Mouse (Mus musculus) cerebellum, postnatal 14 days (tissue): ENCODE measurements around the gene Cdkl4.
"Not testable (repeated sequence)": the region's sequence is repeated elsewhere in the genome, so short reads cannot be mapped to it uniquely, and the experiment has no call there.

Experiments
- DNase-seq, 2 experiments: peaks; one replicate each; pipeline ENCODE4 v3.0.0; 2021; ENCODE audit warnings: mixed read lengths in 2 of 2

Cdkl4 gene

DNA sequence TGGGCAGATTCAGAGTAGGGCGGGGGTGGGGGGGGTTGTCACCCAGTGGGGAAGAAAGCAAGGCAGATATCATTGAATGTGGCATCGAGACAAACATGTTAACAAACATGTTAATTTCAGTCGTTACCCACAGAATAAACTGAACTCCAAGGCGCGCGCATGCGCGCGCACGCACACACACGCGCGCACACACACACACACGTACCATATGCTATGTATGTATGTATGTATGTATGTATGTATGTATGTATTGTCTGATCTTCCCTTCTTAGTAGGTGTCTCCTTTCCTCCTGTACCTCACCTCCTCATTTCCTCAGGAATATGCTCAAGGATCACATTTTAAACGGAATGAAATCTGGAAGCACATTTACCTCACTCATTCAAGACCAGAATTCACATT, at the start of gene Cdkl4:
Gene Cdkl4, minus strand, starts transcription at position 175 of the 400 bp plus-strand sequence.
- DNase-seq = no peak

DNA sequence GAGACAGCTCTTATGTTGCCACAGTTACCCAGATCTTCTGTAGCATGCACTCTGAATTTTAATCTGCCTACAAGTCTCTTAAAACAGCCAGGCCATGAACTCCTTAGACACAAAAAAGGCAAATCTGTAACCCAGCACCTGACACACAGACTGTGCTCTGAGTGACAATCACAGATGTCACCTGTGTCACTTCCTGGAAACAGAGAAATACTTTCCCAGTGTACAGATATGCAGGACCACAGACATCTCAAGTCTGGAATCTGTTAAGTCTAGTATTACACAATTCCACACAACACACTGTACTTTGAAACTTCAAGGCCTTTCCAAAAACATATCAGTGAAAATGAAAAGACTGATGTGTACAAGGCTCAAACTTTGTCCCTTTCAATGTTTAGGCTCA, 47.4 kb upstream of the Cdkl4 start:
- no peak for DNase-seq

DNA sequence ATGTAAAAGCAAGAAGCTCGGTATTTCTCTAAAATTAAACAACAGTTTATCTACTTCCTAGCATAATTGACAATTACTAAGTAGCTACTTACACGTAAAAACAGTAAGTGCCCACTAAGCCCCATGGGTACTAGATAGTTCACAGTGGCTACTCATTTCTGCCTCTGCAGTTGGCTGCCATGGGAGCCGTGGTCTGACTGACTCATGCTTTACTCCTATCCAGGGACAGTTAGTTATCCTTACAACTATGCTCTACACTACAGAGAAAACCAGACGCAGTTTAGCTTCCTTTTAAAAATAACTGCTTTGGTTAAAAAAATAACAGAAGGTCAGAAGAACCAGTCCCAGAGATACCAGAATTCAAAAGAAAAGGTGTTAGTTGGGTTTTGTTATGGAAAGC, 44.1 kb upstream of the Cdkl4 start:
- DNase-seq = no peak

DNA sequence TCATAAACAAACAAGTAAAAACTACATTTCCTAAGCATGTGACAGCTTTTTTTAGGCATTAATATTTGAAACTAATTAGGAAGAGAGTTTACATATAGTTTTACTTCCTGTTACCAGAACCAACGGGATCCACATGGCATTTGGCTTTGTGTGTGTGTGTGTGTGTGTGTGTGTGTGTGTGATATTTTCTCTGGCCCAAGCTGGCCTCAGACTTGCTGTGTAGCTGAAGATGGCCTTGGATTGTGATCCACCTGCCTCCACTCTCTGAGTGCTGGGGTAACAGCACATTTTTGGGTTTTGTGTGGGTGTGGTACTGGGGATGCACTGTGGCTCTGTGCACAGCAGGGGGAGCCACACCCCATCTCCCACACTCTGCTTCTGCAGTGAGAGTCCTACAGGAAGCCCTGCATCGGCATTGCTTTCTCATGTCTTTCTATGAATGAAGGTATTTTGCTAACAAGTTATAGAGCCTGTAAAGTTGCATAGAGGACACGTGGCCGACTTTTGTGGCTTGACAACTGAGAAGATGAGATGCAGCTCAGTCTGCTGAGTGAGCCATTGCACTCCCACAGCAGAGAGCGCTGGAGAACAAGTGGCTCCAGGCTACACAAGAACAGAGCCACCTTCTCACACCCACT, 43.3 kb upstream of the Cdkl4 start:
- peak; percentile 77 to 79 for DNase-seq

DNA sequence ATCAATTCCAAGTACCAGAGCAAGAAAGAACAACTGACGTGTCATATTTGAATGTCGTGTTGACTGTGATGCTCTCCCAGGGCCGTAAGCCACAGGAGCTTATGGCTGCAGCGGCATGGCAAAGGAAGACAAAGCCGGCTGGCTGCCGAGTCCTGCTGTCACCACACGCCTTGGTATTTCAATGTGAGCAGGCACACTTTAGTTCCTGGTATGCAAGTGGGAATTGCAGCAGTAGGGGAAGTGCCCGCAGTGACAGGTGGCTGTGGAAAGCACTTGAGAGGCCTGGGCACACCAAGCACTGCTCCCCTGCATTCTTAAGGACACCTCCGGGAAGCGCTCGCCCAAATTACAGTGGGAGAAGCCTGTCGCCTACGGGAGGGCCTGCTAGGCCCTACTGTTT, 41.9 kb upstream of the Cdkl4 start:
- DNase-seq = peak; percentile 47 to 53

DNA sequence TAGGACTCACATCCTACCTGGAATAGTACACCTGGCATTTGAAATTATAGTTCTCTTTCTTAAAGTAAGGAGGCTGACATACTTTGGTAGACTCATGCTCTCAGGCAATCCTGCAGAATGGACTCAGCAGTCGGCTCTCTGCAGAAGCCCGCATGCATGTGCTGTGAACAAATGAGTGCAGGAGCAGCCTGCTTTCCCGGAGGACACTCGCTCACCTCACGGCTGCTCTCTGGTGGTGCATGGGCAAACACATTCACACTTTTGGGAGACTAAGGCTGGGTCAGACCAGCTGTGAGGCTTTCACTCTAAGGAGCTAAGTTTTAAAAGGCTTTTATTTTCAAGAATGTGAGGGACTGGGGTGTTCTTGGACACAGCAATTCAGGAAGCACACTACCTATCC, 41.3 kb upstream of the Cdkl4 start:
- no peak for DNase-seq

DNA sequence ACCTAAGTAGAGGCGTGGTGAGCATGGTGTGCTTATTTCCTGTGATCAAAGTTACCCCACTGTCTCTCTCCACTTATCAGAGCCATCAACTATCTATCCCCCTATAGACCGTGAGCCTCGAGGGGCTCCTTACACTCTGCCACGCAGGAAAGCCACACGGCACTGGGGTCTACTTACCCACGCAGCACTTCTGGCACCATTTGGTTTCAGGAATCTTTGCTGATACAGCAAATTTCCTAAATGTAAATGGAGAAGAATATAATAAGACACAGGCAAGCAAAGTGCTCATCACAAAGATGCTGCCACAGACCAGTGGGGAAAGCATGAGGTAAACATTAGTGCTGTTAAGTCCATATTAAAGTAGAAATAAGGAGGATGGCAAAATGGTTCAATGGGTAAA, 26.2 kb upstream of the Cdkl4 start:
- no peak for DNase-seq

DNA sequence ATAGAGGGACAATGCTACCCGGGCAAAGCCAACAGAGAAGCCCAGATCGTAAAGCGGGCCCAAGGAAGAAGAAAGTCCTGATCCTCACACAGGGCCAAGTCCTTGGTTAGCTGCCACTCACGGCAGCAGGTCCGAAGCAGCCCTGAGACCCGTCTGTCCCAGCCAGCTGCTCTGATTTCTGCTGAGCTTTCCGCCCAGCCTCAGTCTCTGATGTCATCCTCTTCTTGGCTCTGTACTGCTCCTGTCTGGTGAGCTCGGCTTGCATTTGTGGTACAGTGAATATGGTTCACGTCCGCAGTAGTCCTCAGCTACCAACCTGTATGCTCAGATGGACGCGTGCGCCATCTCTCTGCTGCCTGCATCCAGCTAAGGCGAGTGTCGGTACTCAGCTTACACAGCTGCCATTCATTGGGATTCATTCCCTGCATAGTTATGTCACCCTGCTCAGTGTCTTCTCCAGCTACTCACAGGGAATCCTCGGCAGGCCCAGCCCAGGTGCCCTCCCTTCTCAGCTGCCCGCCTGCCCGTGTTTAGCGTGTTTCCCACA, 25.5 kb upstream of the Cdkl4 start:
- DNase-seq = peak in 1 of 2 experiments; percentile 16

DNA sequence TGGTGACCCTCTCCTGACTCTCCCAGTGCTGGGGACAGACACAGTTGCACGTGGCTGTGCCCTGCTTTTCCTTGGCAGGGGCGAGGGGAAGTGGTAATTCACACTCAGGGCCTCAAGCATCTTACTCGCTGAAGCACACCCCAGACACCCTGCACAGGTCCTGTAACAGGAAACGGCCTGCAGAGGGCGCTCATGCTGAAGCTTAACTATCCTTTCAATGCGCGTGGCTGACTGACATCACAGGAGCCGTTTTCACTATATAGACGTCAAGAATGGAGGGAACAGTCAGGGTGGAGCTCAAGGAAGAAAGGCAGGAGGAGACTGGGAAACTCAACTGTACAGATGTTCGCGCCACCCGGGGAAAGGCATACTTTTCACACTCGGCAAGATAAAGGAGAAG, 23.8 kb upstream of the Cdkl4 start:
- DNase-seq = peak; percentile 67 to 81

DNA sequence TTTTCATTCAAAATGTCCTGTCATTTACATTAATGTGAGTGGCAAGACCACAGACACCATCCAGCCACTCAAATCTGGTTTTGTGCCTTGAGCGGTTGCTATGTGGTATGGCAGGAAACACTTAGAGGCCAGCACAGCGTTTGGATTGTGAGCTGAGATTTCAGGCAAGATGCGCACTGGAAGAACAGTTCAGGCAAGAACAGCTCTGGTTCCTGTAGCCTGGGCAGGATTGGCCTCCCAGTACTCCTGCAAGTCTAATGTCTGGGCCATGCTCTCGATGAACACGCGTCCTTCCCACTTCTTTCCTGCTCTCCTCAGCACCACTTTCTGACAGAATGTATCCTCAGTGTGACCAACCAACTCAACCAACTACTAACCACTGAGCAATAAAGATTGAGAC, 5.4 kb upstream of the Cdkl4 start:
- no peak for DNase-seq

DNA sequence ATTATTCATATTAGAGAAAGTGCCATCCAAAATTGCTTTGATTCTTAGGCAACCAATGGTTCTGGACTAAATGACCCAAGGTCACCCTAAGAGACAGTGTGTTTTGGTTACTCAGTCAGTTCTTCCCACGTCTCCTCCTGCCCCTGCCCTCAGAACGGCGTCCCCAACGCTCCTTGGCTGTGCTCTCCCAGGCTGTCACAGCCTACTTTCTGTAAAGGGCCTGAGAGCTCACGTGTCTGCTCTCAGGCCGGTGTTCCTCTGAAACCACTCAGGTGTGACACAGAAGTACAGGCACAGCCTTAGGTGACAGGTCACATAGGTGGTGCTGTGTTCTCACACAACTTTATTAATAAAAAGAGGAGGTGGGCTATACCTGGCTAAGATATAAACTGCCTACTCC, 2.3 kb upstream of the Cdkl4 start:
- DNase-seq = no peak

DNA sequence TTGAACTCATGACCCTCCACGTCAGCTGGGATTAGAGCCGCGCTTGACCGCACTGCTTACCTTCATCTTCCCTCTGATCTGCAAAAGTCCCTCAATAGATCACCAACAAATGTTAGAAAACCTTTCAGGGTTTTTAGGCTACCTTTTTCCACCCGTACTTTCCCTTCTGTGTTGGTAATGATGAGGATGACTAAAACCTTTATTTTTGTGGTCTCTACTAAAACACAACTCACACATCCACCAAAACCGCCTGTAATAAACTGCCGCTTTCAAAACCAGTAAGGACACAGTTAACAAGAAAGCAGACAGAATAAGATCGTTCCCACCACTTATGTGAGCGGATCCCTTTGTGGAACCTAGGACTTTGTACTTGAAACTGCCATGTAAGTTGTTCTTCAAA, 1.5 kb upstream of the Cdkl4 start:
- DNase-seq = no peak

DNA sequence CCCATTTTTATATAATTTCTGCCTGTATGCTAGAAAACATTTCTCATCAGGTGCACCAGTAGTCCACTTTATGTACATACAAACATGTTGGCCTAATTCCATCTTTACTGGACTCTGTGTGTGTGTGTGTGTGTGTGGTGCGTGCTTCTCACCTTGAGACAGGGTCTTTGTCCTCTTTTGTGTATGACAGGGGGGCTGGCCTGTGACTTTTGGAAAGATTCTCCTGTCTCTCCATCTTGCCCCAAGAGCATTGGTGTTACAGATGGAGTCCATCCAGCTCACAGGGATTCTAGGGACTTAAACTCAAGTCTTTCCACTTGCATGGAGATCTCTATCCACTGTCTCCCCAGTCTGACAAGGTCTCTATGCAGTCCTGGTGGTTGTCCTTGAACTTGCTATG, 428 bp upstream of the Cdkl4 start:
- DNase-seq = no peak

DNA sequence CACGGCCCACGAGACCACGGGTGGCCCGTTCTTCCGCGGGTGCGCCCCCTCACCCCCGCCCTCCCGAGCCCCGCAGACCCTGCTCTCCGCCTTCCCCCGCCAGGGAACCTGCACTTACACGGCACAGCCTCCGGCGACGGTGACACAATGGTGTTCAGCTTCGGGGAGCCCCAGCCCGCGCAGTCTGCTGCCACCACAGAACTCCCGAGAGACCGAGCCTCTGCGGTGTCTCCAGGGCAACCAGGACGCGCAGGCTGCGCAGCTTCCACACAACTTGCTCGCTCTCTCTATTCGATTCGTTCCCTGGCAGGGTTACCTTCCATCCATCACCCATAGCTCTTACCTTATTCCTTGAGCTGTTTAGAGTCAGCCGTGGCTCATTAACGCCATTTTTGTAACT, 399 bp downstream of the Cdkl4 start:
- DNase-seq = peak; percentile 50 to 51

DNA sequence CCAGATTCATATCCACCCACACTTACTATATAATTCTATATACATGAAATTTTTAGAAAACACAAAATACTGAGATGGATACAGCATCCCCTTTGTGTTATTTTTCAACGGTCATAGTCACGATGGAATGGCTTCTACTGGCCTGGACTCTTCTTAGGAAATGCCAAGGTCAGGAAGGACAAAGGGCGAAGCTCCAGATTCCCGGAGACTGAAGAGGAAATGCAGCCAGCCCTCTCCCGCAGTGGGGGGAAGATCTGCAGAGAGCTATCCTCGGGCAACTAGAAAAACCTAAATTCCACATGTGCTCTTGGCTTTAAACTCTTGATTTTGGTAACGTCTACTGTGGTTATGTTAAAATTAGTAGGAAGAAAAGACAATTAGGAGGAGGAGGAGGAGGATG, 2.6 kb downstream of the Cdkl4 start:
- no peak for DNase-seq

DNA sequence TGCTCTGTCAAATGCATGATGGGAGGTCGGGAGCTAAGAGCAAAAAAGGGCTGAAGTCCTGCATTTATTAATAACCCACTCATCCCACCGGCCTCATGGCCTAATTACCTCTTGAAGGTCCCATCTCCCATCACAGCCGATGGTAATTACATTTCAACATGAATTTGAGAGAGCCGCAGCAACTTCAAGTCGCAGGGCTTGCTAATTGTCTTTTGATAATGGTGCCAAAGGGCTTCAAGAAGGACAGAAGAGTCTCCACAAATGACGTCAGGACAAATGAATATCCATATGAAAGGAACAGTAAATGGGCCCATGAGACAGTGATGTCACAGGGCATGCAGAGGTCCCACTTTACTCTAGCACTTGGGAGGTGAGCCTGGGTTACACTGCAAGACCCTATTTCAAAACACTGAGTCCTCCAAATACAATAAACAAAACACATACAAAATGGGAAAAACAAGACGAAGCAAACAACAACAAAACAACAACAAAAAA, 3.1 kb downstream of the Cdkl4 start:
- no peak for DNase-seq

DNA sequence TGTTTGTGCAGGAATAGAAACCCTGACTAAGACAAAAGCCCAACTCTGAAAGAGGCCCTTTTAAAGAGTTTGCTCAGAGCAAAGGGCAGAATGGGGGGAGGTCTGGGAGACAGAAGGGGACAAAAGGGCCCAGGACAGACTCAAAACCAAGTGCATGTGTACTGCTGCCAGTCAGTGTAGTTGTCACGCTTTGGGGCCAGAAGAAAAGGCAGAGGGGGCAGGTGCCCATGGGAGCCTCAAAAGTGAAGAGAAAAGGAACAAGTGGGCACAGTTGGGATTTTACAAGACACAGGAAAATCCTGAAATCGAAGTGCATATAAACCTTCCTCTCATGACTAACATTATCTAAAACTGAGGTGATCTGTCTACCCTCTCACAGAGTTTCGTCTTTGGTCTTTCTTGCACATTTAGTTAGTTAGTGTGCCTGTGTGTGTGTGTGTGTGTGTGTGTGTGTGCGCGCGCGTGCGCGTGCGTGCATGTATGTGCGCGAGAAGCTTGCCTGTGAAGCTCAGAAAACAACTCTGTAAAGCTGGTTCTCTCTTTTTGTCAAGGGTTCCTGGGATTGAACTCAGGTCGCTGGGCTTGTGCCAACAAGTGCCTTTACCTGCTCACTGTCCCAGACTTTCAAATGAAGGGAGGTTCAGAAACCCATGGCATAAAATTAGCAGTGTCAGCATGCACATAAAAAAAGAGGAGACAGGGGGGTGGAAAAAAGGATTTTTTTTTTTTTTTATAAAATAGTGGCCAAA, 5.3 kb downstream of the Cdkl4 start:
- DNase-seq = no peak

DNA sequence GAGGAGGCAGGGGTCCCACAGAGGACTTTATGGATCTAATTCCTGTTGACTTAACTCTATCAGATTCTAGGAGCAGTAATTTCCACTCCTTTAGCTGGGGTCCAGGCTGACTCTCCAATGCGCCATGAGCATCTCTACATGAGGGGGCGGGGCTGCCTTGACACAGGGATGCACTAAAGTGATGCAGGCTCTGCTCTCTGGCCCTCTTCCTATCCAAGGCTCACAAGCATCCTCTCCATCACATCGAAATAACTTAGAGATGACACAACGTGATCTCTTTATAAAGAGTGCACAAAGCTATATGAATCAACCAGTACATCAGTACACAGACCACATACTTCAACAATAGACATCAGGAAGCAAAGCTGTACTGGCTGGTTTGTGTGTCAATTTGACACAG, 6.2 kb downstream of the Cdkl4 start:
- no peak for DNase-seq

DNA sequence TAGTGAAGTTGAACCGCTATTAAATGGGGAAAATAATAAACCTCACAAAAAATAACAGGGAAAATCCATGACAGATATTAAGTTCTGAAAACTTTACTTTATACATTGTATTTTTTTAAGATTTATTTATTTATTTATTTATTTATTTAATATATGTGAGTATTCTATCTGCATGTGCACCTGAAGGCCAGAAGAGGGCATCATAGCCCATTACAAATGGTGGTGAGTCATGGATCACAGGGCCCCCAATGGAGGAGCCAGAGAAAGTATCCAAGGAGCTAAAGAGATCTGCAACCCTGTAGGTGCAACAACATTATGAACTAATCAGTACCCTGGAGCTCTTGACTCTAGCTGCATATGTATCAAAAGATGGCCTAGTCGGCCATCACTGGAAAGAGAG, 7.9 kb downstream of the Cdkl4 start:
- DNase-seq = not testable (repeated sequence)

DNA sequence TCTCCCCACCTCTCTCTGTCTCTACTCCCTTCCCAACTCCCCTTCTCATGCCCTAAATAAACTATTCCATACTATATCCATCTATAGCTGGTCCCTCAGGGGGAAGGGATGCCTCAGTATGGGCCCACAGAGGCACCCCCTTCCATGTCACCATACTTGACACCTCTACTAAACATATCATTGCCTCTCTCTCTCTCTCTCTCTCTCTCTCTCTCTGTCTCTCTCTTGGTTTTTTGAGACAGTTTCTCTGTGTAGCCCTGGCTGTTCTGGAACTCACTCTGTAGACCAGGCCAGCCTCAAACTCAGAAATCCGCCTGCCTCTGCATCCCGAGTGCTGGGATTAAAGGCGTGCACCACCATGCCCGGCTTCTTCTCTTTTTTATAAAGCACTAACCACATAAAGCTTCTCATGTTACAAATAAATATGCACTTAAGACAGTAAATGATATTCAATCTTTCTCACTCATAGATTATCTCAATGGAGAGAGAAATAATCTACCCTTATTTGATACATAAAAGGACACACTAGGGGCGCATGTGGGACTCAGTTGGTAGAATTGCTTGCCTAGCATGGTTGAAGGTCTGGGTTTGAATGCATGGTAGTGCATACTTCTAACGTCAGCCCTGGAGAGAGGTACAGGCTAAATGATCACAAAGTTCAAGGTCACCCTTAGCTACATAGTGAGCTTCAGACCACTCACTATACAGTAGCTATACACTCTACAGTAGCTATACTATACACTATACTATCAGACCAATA, 8.6 kb downstream of the Cdkl4 start:
- no peak for DNase-seq

DNA sequence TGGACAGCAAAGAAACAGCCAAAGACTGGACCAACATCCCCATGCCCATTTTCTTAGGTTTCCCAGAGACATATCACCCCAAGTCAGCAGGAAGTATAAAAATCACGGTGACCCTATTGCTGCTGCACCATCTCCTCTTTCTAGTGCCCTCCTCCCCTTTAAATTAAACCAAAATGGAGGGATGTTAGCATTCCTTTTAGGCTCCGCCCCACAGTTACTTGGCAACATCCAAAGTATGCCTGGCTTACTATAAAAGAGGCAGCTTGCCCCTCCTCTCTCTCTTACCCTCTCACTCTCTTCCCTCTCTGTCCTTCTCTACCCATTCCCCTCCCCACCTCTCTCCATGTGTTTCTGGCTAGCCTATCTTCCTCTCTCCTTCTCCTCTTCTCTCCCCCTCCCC, 9.2 kb downstream of the Cdkl4 start:
- DNase-seq = no peak

DNA sequence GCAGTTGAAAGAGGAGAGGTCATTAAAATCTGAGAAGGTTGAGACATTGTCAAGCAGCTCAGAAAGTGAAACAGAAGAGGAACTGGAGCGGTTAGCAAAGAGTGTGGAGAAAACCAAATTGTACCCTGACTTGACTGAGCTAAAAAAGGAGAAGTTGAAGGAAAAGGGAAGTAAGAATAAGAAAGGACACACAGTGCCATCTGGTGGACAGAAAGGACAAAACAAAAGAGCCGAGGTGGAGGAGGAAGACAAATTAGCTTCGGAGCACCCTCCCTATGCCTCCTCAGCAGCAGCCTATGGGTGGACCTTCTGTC, 13.0 kb downstream of the Cdkl4 start:
- peak; percentile 38 to 46 for DNase-seq

DNA sequence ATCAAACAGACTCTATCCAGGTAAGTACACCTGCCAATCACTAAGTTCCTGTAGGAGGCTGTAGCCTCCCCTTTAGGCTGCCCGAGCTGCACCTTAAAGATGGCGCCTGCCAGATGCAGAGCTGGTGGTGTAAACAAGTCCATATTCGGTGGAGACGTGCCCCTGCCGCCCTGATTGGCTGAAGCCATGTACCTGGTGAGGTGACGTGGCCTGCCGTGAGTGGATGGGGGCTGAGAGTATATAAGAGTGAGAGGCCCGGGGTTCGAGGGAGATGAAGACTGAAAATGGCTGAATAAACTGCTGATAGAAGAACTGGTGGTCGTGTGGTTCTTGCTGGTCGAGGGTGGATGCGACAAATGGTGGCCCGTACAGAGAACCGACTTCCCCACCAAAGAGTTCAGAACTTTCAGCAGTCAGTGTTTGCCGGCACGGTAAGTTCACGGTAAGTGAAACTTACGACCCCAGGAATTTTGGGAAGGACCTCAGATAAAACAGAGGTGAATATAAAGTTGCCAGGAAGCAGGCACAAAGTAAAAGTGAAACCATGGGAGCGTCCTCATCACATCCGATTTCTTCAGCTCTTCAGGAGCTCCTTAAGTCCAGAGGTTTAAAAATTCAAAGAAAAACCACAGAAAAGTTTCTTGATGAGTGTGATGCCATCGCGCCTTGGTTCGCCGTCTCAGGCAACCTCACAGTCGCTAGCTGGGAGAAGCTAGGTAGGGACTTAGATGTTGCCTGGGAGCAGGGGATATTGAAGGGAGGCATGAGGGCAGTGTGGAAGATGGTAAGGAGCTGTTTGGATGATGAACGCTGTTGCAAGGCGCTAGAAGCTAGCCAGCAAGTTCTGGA, 13.6 kb downstream of the Cdkl4 start:
- DNase-seq = not testable (repeated sequence)
